ENCODE assay signal across 8 mouse cellular contexts in the genomic region with DNA sequence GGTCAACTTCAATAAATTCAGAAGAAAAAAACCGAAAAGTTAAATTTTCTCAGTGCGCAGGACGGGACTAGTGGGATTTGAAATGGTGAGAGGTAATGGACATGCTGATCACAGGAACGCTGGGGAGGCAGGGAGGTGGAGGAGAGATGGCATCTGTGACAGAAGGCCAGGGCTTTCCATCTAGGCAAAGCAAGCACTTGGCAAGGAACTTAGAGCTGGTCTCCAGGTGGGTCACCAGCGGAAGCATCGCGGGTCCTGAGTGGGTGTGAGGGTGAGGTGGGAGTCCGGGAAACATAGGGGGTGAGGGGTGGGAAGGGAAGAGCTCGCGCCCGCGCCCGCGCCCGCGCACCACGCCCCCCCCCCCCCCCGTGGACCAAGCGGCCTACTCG. TPM values are rescaled to one million over a fixed set of nuclear protein-coding genes. Genes with fewer than 3 reads are reported as not detected.
DNase-seq lines count a peak whose midpoint lies in the region; ATAC-seq lines count a peak whose summit lies in the region.

No protein-coding gene starts in this region.

- peak; percentile 78 for ATAC-seq in cerebellum, adult (ENCODE audit: insufficient number of reproducible peaks, low FRiP score, low TSS enrichment)
- no peak; the same call in 1 of the 2 replicates for ATAC-seq in liver, embryonic 15.5 days (ENCODE audit: insufficient read depth)
- ATAC-seq in stomach, embryonic 15.5 days (ENCODE audit: insufficient read depth, low FRiP score, low read depth) = no peak

- peak overlapping the region; percentile 69 for H3K9ac ChIP-seq in liver, embryonic 15.5 days
- peak overlapping the region; percentile 6; the same call in 1 of the 2 replicates for H3K9ac ChIP-seq in stomach, embryonic 15.5 days

- 23% methylated on average over 9 of the region's 20 CpGs for WGBS in liver, embryonic 15.5 days (ENCODE audit: insufficient replicate concordance)
- WGBS in stomach, embryonic 15.5 days = 24% methylated on average over 8 of the region's 20 CpGs

- no peaks in the 10 kb centered on the region for H3K9me3 ChIP-seq in liver, embryonic 15.5 days (replicated peaks)
- no peaks in the 10 kb centered on the region for H3K9me3 ChIP-seq in stomach, embryonic 15.5 days

- peaks cover 40% of the 10 kb centered on the region for H3K4me1 ChIP-seq in liver, embryonic 15.5 days (replicated peaks)
- no peaks in the 10 kb centered on the region for H3K4me1 ChIP-seq in stomach, embryonic 15.5 days

- peak overlapping the region; percentile 89 for H3K4me2 ChIP-seq in liver, embryonic 15.5 days
- peak overlapping the region; percentile 68 for H3K4me2 ChIP-seq in stomach, embryonic 15.5 days

- peak overlapping the region; percentile 87 for H3K27ac ChIP-seq in liver, embryonic 15.5 days (replicated peaks)
- peak overlapping the region; percentile 91 for H3K27ac ChIP-seq in stomach, embryonic 15.5 days

- no peaks in the 10 kb centered on the region for H3K27me3 ChIP-seq in liver, embryonic 15.5 days
- no peaks in the 10 kb centered on the region for H3K27me3 ChIP-seq in stomach, embryonic 15.5 days (replicated peaks)

- H3K4me3 ChIP-seq in liver, embryonic 15.5 days (replicated peaks) = peak overlapping the region; percentile 75
- H3K4me3 ChIP-seq in stomach, embryonic 15.5 days (replicated peaks) = peak overlapping the region; percentile 85

- no peak for DNase-seq in cerebellum, adult 11-12 months
- DNase-seq in left cerebral cortex, postnatal 14 days (ENCODE audit: low spot score in 2 of 2) = peak; percentile 36 to 38
- DNase-seq in left cerebral cortex, adult 11 months (ENCODE audit: low spot score) = no peak
- DNase-seq in frontal cortex, postnatal 14 days (ENCODE audit: low spot score in 2 of 2) = peak; percentile 26 to 52
- no peak for DNase-seq in embryo, embryonic 10.5 days (ENCODE audit: low spot score)

- intact Hi-C loops in left cerebral cortex, postnatal 14 days (cut with DNase I) = no loop called here

- no peaks in the 10 kb centered on the region for H3K36me3 ChIP-seq in liver, embryonic 15.5 days (replicated peaks)
- no peaks in the 10 kb centered on the region for H3K36me3 ChIP-seq in stomach, embryonic 15.5 days

RNA-seq across cellular contexts. Expression of gene Eid1, which starts 0.3 kb away (rescaled TPM):
- total RNA-seq in left cerebral cortex, postnatal 14 days (2021) = 100 to 1,000 TPM; 303 TPM
- 34.4 and 37.1 TPM in 2 replicates for polyA plus RNA-seq in liver, embryonic 15.5 days (2015; fragmentation: Nextera tagmentation; extraction: Ambion mirVana)
- polyA plus RNA-seq in stomach, embryonic 15.5 days (2015; fragmentation: Nextera tagmentation; extraction: Ambion mirVana) = 139 and 147 TPM in 2 replicates

RNA-seq across cellular contexts. Expression of gene Cep152, which starts 47.6 kb away (rescaled TPM):
- 1 to 10 TPM; 1.7 to 2.2 TPM for total RNA-seq in left cerebral cortex, postnatal 14 days (2021)
- 4.2 and 4.5 TPM in 2 replicates for polyA plus RNA-seq in liver, embryonic 15.5 days (2015; fragmentation: Nextera tagmentation; extraction: Ambion mirVana)
- 5.2 TPM in 2 replicates for polyA plus RNA-seq in stomach, embryonic 15.5 days (2015; fragmentation: Nextera tagmentation; extraction: Ambion mirVana)

RNA-seq across cellular contexts. Expression of gene Shc4, which starts 51.4 kb away (rescaled TPM):
- total RNA-seq in left cerebral cortex, postnatal 14 days (2021) = 1 to 10 TPM; 4.9 to 5.5 TPM
- 0.74 and 0.83 TPM in 2 replicates for polyA plus RNA-seq in liver, embryonic 15.5 days (2015; fragmentation: Nextera tagmentation; extraction: Ambion mirVana)
- 2.5 and 3.1 TPM in 2 replicates for polyA plus RNA-seq in stomach, embryonic 15.5 days (2015; fragmentation: Nextera tagmentation; extraction: Ambion mirVana)

Comparison
In these comparisons a context has a peak if more than half of its experiments do, and no peak if none do; other contexts are left out.
1. DNase-seq: peak in left cerebral cortex, postnatal 14 days (2 of 2) and frontal cortex, postnatal 14 days (2 of 2); none in cerebellum, adult 11-12 months (single experiment), left cerebral cortex, adult 11 months (single experiment) and embryo, embryonic 10.5 days (single experiment).